Mouse (Mus musculus): ENCODE results near the gene Gm19935. TPM values are rescaled to one million over a fixed set of nuclear protein-coding genes. Genes with fewer than 3 reads are reported as not detected.

The Gm19935 gene
- 28.6 and 29.6 TPM in 2 replicates for polyA plus RNA-seq (2012; rRNA removed)

- H3K27me3 ChIP-seq (ENCODE audit: control insufficient read depth, insufficient read depth, low read length): no peaks in the 10 kb centered on the region
- peak within 1 kb of the TSS; percentile 83 for H3K4me3 ChIP-seq (ENCODE audit: control insufficient read depth, low read depth, low read length)
- no peaks in the 10 kb centered on the region for H3K36me3 ChIP-seq (ENCODE audit: control insufficient read depth, insufficient read depth, low read length)
- H3K4me1 ChIP-seq (ENCODE audit: control insufficient read depth, insufficient read depth, low read length): peaks cover 15% of the 10 kb centered on the region
- no peak within 1 kb of the TSS for H3K27ac ChIP-seq (ENCODE audit: control insufficient read depth, insufficient read depth, low read depth, low read length)
- no peak for TF ChIP-seq POLR2A (IDR thresholded peaks at IDR 0.05; ENCODE audit: control insufficient read depth, low read depth, low read length)
- TF ChIP-seq CTCF (IDR thresholded peaks at IDR 0.05; ENCODE audit: control insufficient read depth, insufficient read depth, insufficient replicate concordance, low read depth, low read length): no peak
Observed at GRCm38 (mm10) chr8:90817293-90817692, at the start of gene Gm19935. Gene Gm19935 (minus strand): TSS chr8:90817393.

GRCm38 (mm10) chr8:90862038-90862437 is 44.8 kb upstream of the Gm19935 start:
- H3K27me3 ChIP-seq (ENCODE audit: control insufficient read depth, insufficient read depth, low read length): no peaks in the 10 kb centered on the region
- no peak overlapping the region for H3K4me3 ChIP-seq (ENCODE audit: control insufficient read depth, low read depth, low read length)
- peaks cover 3% of the 10 kb centered on the region for H3K4me1 ChIP-seq (ENCODE audit: control insufficient read depth, insufficient read depth, low read length)
- no peak for TF ChIP-seq CTCF (IDR thresholded peaks at IDR 0.05; ENCODE audit: control insufficient read depth, insufficient read depth, insufficient replicate concordance, low read depth, low read length)
- no peak for TF ChIP-seq POLR2A (IDR thresholded peaks at IDR 0.05; ENCODE audit: control insufficient read depth, low read depth, low read length)
- no peak overlapping the region; the same call in 1 of the 2 replicates for H3K27ac ChIP-seq (ENCODE audit: control insufficient read depth, insufficient read depth, low read depth, low read length)
- no peaks in the 10 kb centered on the region for H3K36me3 ChIP-seq (ENCODE audit: control insufficient read depth, insufficient read depth, low read length)

DNA sequence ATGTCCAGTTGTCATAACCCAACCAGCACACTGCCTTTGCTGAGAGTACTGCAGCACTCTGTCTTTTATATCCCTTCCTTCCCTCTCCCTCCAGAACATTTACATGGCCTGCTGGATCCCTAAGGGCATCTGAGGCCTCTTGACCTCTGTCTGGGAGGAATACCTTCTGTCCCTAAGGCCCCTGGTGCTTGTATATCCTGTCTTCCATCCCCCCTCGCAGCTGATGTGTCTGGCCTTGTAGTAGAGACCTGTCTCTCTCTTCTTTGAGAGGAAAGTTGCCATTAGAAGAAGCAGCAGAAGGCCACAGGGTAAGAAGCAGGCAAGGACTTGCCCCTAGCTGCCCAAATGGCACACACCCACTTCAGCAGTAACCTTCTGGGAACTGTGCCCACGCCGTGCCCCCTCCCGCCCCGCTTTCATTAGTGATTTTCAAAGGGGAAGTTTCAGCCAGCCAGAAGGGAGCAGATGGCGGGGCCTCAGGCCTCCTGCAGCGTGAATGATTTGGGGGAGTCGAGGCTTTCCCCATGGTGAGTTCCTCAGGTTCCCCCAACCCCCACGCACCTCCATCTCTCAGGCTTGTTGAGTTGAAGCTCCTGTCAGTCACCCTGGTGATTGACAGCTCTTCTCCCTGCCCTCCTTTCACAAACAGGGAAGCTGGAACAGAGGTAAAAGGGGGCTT is 44.2 kb upstream of the Gm19935 start:
- H3K4me3 ChIP-seq (ENCODE audit: control insufficient read depth, low read depth, low read length): no peak overlapping the region
- no peaks in the 10 kb centered on the region for H3K27me3 ChIP-seq (ENCODE audit: control insufficient read depth, insufficient read depth, low read length)
- H3K27ac ChIP-seq (ENCODE audit: control insufficient read depth, insufficient read depth, low read depth, low read length): no peak overlapping the region
- peaks cover 3% of the 10 kb centered on the region for H3K4me1 ChIP-seq (ENCODE audit: control insufficient read depth, insufficient read depth, low read length)
- no peak for TF ChIP-seq CTCF (IDR thresholded peaks at IDR 0.05; ENCODE audit: control insufficient read depth, insufficient read depth, insufficient replicate concordance, low read depth, low read length)
- TF ChIP-seq POLR2A (IDR thresholded peaks at IDR 0.05; ENCODE audit: control insufficient read depth, low read depth, low read length): no peak
- H3K36me3 ChIP-seq (ENCODE audit: control insufficient read depth, insufficient read depth, low read length): no peaks in the 10 kb centered on the region

- Histone ChIP-seq H3K4me1 (ENCODE audit: control insufficient read depth, insufficient read depth, low read length) (peaks cover 3% of the 10 kb centered on the region), H3K4me3 (ENCODE audit: control insufficient read depth, low read depth, low read length) (no peak overlapping the region), H3K27me3 (ENCODE audit: control insufficient read depth, insufficient read depth, low read length) (no peaks in the 10 kb centered on the region), H3K36me3 (ENCODE audit: control insufficient read depth, insufficient read depth, low read length) (no peaks in the 10 kb centered on the region), H3K27ac (ENCODE audit: control insufficient read depth, insufficient read depth, low read depth, low read length) (no peak overlapping the region)
- TF ChIP-seq CTCF (IDR thresholded peaks at IDR 0.05; ENCODE audit: control insufficient read depth, insufficient read depth, insufficient replicate concordance, low read depth, low read length): no peak
- TF ChIP-seq POLR2A (IDR thresholded peaks at IDR 0.05; ENCODE audit: control insufficient read depth, low read depth, low read length): no peak
Observed at GRCm38 (mm10) chr8:90858071-90858470, 40.9 kb upstream of the Gm19935 start.

DNA sequence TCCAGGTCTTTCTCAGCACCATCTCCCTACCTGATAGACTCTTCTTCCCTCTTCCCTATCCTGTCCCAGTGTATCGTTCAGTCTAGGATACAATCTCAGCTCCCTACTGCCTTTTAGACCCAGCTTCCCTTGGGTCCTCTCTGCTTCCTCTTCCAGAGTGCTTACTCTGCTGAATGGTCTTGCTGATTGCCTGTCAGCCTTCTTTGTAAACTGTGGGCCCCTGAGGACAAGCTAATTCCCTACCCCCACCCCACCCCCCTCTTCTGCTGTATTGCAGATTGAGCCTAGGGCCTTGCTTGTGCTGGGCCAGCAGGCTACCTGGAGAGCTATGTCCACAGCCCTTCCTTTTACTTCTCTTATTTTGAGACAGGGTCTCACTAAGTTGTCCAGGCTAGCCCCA is 39.8 kb upstream of the Gm19935 start:
- H3K36me3 ChIP-seq (ENCODE audit: control insufficient read depth, insufficient read depth, low read length): no peaks in the 10 kb centered on the region
- TF ChIP-seq CTCF (IDR thresholded peaks at IDR 0.05; ENCODE audit: control insufficient read depth, insufficient read depth, insufficient replicate concordance, low read depth, low read length): no peak
- TF ChIP-seq POLR2A (IDR thresholded peaks at IDR 0.05; ENCODE audit: control insufficient read depth, low read depth, low read length): no peak
- H3K27me3 ChIP-seq (ENCODE audit: control insufficient read depth, insufficient read depth, low read length): no peaks in the 10 kb centered on the region
- H3K4me3 ChIP-seq (ENCODE audit: control insufficient read depth, low read depth, low read length): no peak overlapping the region
- peaks cover under 1% of the 10 kb centered on the region for H3K4me1 ChIP-seq (ENCODE audit: control insufficient read depth, insufficient read depth, low read length)
- H3K27ac ChIP-seq (ENCODE audit: control insufficient read depth, insufficient read depth, low read depth, low read length): no peak overlapping the region

- Histone ChIP-seq H3K4me1 (ENCODE audit: control insufficient read depth, insufficient read depth, low read length) (no peaks in the 10 kb centered on the region), H3K27ac (ENCODE audit: control insufficient read depth, insufficient read depth, low read depth, low read length) (no peak overlapping the region), H3K27me3 (ENCODE audit: control insufficient read depth, insufficient read depth, low read length) (no peaks in the 10 kb centered on the region), H3K4me3 (ENCODE audit: control insufficient read depth, low read depth, low read length) (no peak overlapping the region), H3K36me3 (ENCODE audit: control insufficient read depth, insufficient read depth, low read length) (no peaks in the 10 kb centered on the region)
- TF ChIP-seq CTCF (IDR thresholded peaks at IDR 0.05; ENCODE audit: control insufficient read depth, insufficient read depth, insufficient replicate concordance, low read depth, low read length): no peak
- TF ChIP-seq POLR2A (IDR thresholded peaks at IDR 0.05; ENCODE audit: control insufficient read depth, low read depth, low read length): no peak
Observed at GRCm38 (mm10) chr8:90856171-90856570, 39.0 kb upstream of the Gm19935 start.

GRCm38 (mm10) chr8:90854671-90855161 is 37.5 kb upstream of the Gm19935 start:
- no peak overlapping the region for H3K4me3 ChIP-seq (ENCODE audit: control insufficient read depth, low read depth, low read length)

More at GRCm38 (mm10) chr8:90854671-90855161, 37.5 kb upstream of the Gm19935 start:
- no peak overlapping the region for H3K27ac ChIP-seq (ENCODE audit: control insufficient read depth, insufficient read depth, low read depth, low read length)
- H3K4me1 ChIP-seq (ENCODE audit: control insufficient read depth, insufficient read depth, low read length): peaks cover under 1% of the 10 kb centered on the region
- no peak for TF ChIP-seq POLR2A (IDR thresholded peaks at IDR 0.05; ENCODE audit: control insufficient read depth, low read depth, low read length)
- no peaks in the 10 kb centered on the region for H3K27me3 ChIP-seq (ENCODE audit: control insufficient read depth, insufficient read depth, low read length)
- no peaks in the 10 kb centered on the region for H3K36me3 ChIP-seq (ENCODE audit: control insufficient read depth, insufficient read depth, low read length)

Measured in testis, adult 2 months (tissue).